Mouse (Mus musculus): ENCODE data around the gene Mrm3.

Mrm3 gene

GRCm38 (mm10) chr11:76288645-76289044, 45.1 kb downstream of the Mrm3 start:
- DNase-seq (ENCODE audit: low spot score in 2 of 2) = peak; percentile 36 to 56

DNA sequence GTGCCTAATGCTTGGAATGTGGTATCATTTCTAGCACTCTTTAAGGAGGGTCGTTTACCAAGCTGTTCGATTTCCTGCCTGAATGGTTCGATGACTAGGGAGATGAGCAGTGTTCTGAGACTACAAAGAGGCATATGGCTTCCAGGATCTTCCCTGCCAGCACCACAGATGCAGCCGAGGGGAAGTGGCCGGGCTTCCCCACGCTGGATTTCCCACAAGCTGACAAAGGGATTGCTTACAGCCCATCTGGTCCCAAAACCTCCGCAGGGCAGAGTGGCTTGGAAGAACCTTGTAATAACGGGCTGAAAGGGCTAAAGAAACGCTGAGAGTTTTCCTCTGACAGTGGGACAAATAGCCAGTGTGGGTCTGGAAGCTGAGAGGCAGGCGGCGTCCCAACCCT, 46.9 kb downstream of the Mrm3 start:
- peak; percentile 34 to 35 for DNase-seq (ENCODE audit: low spot score in 2 of 2)

DNA sequence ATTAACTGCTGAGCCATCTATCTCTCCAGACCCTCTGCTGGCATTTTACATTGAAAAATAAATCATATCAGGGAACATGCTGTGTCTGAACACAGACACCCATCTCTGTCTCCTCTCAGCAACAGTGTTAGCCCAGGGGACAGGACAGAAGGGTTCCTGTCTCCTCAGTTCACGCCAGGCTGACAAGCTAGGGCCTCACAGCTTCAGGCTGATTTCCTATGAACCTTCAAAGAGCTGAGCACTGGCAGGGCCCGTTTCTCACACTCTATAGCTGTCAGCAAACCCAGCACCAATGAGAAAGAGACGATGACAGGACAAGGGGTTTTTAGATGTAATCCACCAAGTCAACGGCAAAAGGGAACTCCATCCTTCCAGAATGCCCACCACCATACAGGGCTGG, 48.4 kb downstream of the Mrm3 start:
- no peak for DNase-seq (ENCODE audit: low spot score in 2 of 2)

DNA sequence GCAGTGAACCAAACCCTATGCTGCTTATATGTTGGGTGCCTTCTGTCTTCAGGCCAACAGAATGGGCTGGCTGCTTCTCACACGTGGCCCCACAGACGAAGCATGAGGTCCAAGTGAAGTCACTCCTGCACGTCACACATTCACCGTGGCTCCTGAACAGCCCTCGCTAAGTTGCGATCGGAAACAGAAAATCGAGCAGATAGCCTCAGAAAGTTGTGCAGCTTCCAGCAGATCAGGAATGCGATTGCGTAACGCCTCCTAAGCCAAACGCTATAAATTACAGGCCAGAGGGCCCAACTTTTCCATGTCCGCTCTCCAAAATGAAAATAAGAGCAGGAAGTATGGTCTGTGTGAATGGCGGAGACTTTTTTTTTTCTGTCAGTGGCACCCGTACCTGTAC, 48.9 kb downstream of the Mrm3 start:
- DNase-seq (ENCODE audit: low spot score in 2 of 2) = no peak

GRCm38 (mm10) chr11:76292831-76293230, 49.3 kb downstream of the Mrm3 start:
- DNase-seq (ENCODE audit: low spot score in 2 of 2) = no peak

DNA sequence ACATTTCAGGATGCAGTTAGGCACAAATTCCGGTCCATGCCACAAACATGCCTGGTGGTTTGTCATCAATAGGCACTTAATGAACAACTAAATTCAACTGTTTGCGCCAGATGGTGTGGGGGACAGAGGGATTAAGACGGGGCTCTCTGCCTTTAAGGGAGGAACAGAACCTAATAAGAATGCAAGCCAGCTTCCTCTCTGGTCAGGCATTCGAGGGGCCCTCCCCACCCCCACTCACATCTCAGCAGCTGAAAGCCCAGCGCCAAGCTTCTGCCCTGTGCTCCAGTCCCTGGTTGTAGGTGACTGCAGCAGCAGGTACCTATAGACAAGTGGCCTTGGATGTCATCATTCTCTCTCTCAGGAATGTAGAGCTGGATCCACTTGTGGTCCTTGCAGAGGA, 50.6 kb downstream of the Mrm3 start:
- DNase-seq (ENCODE audit: low spot score in 2 of 2) = no peak

GRCm38 (mm10) chr11:76294836-76295235, 51.3 kb downstream of the Mrm3 start:
- no peak for DNase-seq (ENCODE audit: low spot score in 2 of 2)

DNA sequence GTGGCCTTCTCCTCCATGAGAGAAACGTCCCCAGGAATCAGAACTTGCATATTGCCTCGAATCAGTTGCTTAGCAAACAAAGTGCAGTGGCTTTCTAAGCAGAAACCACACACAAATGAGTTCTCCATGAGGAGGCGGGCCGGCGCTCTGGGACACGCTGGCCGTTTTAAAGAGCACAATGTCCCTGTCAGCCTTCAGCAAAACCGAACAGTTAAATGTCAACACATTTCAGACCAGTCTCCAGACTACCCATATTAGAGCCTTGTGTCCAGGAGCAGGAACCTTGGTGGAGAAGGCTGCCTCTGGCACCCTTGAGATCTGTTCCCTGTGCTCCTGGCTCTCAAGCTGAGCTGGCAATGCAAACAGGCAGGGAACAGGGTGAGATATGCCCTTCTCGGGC, 53.7 kb downstream of the Mrm3 start:
- no peak for DNase-seq (ENCODE audit: low spot score in 2 of 2)

- DNase-seq (ENCODE audit: low spot score in 2 of 2) = no peak
These were observed 55.0 kb downstream of the Mrm3 start for GRCm38 (mm10) chr11:76298457-76299000.
